Mouse (Mus musculus) bone marrow, adult 2 months (tissue): ENCODE results near the gene Cib1.

Source experiments
- CTCF ChIP-seq: fragments of 200-500 bp; IDR thresholded peaks from 2 replicates; pipeline ENCODE4 v1.5.1; 2011; ENCODE audit warnings: low read length, control low read depth; ENCODE audit not compliant: control insufficient read depth, insufficient read depth
- POLR2A ChIP-seq: fragments of 200-500 bp; IDR thresholded peaks from 2 replicates; pipeline ENCODE4 v1.6.1; 2011; ENCODE audit warnings: low read depth, mild to moderate bottlenecking, control low read depth, low read length, borderline replicate concordance; ENCODE audit not compliant: control insufficient read depth

DNA sequence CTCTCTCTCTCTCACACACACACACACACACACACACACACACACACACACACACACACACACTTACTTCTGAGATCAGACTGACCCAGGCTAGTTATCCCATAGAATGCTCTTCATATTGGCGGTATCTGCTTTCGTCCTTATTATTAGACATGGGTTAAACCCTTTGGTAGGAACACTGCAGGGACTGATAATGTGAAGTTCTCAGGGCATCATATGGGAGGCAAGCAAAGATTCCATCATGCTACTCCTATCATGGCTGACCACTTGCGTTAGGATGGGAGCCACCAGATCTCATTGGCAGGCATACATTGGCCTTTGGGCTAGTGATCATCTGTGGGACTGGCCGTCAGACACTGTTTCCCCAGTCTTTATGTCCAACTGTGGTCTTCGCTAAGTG, 37.5 kb downstream of the Cib1 start:
- no peak for TF ChIP-seq POLR2A
- TF ChIP-seq CTCF: no peak
